Mouse (Mus musculus): Measurements from ENCODE around the gene Celf1. TPM values are rescaled to one million over a fixed set of nuclear protein-coding genes. Genes with fewer than 3 reads are reported as not detected.

Gene Celf1
- polyA plus RNA-seq, 1 experiment: 25.0 TPM

DNA sequence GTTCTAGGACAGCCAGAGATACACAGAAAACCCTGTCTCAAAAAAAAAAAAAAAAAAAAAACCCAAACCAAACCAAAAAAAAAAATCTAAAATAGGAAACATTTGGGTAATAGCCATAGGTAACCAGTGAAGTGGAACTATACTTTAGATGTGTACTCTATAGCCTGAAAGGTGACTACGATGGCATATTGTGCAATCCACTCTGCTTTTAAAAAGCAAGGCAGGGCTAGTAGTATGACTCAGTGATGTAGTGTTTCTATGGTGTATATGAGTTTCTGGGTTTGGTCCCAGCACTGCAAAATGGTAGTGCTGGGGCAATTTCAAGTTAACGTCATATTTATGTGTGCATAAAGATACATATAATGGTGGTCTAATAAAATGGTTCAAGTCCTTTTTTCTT, 33.5 kb upstream of the Celf1 start:
- TF ChIP-seq CTCF (IDR thresholded peaks at IDR 0.05; ENCODE audit: extremely low read depth, insufficient read length, insufficient replicate concordance, low read depth, low read length) (no peak), POLR2A (IDR thresholded peaks at IDR 0.05; ENCODE audit: low read depth, low read length) (no peak)
- Histone ChIP-seq H3K4me3 (ENCODE audit: low read depth, low read length) (no peak overlapping the region), H3K36me3 (ENCODE audit: control insufficient read depth, insufficient read depth, low read length) (peaks cover 38% of the 10 kb centered on the region), H3K4me1 (ENCODE audit: control insufficient read depth, insufficient read depth, insufficient read length, low read length) (peaks cover 10% of the 10 kb centered on the region; the same call in 1 of the 2 replicates), H3K27ac (ENCODE audit: insufficient read depth, low read depth, low read length) (no peak overlapping the region), H3K27me3 (ENCODE audit: control insufficient read depth, insufficient read depth, low read length) (no peaks in the 10 kb centered on the region)
- 79% methylated on average over 2 of the region's 2 CpGs for WGBS

- H3K4me1 ChIP-seq (ENCODE audit: control insufficient read depth, insufficient read depth, insufficient read length, low read length): 0 out of 2 replicates have a peak, but pooled peaks cover 5% of the 10 kb centered on the region
- H3K4me3 ChIP-seq (ENCODE audit: low read depth, low read length): no peak overlapping the region
- TF ChIP-seq POLR2A (IDR thresholded peaks at IDR 0.05; ENCODE audit: low read depth, low read length): no peak
- TF ChIP-seq CTCF (IDR thresholded peaks at IDR 0.05; ENCODE audit: extremely low read depth, insufficient read length, insufficient replicate concordance, low read depth, low read length): no peak
- H3K27me3 ChIP-seq (ENCODE audit: control insufficient read depth, insufficient read depth, low read length): no peaks in the 10 kb centered on the region
- WGBS: 75% methylated on average over 1 of the region's 1 CpGs
- H3K36me3 ChIP-seq (ENCODE audit: control insufficient read depth, insufficient read depth, low read length): peaks cover 44% of the 10 kb centered on the region
- H3K27ac ChIP-seq (ENCODE audit: insufficient read depth, low read depth, low read length): no peak overlapping the region
Measured at GRCm38 (mm10) chr2:90910861-90911260, 29.3 kb upstream of the Celf1 start.

DNA sequence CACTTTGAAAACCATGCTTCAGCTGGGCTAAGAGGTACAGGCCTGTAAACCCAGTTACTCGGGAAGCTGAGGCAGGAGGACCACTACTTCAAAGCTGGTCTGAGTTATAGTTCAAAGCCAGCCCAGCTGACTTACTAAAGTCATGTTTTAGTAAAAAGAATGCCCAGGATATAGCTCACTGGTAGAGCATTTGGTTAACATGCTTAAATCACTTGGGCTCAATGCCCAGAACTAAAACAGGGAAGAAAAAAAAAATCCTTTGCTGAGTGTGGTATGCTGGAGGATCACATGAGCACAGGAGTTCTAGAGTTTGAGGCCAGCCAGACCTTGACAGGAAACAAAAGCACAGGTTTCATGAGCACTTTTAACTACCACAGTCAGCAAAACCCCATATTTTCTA, 28.5 kb upstream of the Celf1 start:
- H3K4me1 ChIP-seq (ENCODE audit: control insufficient read depth, insufficient read depth, insufficient read length, low read length): 0 out of 2 replicates have a peak, but pooled peaks cover 4% of the 10 kb centered on the region
- no peak for TF ChIP-seq CTCF (IDR thresholded peaks at IDR 0.05; ENCODE audit: extremely low read depth, insufficient read length, insufficient replicate concordance, low read depth, low read length)
- TF ChIP-seq POLR2A (IDR thresholded peaks at IDR 0.05; ENCODE audit: low read depth, low read length): no peak
- H3K36me3 ChIP-seq (ENCODE audit: control insufficient read depth, insufficient read depth, low read length): peaks cover 44% of the 10 kb centered on the region
- H3K27me3 ChIP-seq (ENCODE audit: control insufficient read depth, insufficient read depth, low read length): no peaks in the 10 kb centered on the region
- no peak overlapping the region for H3K4me3 ChIP-seq (ENCODE audit: low read depth, low read length)
- 67% methylated on average over 1 of the region's 1 CpGs for WGBS
- H3K27ac ChIP-seq (ENCODE audit: insufficient read depth, low read depth, low read length): no peak overlapping the region

GRCm38 (mm10) chr2:90913671-90914070, 26.5 kb upstream of the Celf1 start:
- H3K4me3 ChIP-seq (ENCODE audit: low read depth, low read length): no peak overlapping the region
- H3K27me3 ChIP-seq (ENCODE audit: control insufficient read depth, insufficient read depth, low read length): no peaks in the 10 kb centered on the region
- WGBS: 31% methylated on average over 2 of the region's 2 CpGs
- TF ChIP-seq POLR2A (IDR thresholded peaks at IDR 0.05; ENCODE audit: low read depth, low read length): no peak
- no peak for TF ChIP-seq CTCF (IDR thresholded peaks at IDR 0.05; ENCODE audit: extremely low read depth, insufficient read length, insufficient replicate concordance, low read depth, low read length)
- 0 out of 2 replicates have a peak, but pooled peaks cover 2% of the 10 kb centered on the region for H3K4me1 ChIP-seq (ENCODE audit: control insufficient read depth, insufficient read depth, insufficient read length, low read length)
- H3K36me3 ChIP-seq (ENCODE audit: control insufficient read depth, insufficient read depth, low read length): peaks cover 39% of the 10 kb centered on the region
- H3K27ac ChIP-seq (ENCODE audit: insufficient read depth, low read depth, low read length): no peak overlapping the region

DNA sequence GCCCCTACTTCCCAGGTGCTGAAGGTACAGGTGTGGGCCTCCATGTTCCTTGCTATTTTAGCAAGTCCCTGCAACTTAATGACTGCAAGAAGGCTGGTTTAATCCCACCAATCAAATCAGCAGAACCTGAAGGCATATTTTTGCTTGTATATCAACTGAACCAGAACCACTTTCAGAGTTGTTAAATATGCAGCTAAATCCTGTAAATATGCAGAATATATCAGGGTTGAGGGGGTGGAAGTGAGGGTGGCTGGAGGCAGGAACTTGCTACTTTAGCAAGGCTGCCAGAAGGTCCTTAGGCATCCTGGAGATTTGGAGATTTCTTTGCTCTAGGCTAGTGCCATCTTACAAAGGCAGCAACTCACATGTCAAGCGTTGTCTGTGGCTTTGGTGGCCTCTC, 24.7 kb upstream of the Celf1 start:
- H3K4me3 ChIP-seq (ENCODE audit: low read depth, low read length): no peak overlapping the region; the same call in 1 of the 2 replicates
- H3K27ac ChIP-seq (ENCODE audit: insufficient read depth, low read depth, low read length): no peak overlapping the region
- H3K36me3 ChIP-seq (ENCODE audit: control insufficient read depth, insufficient read depth, low read length): peaks cover 23% of the 10 kb centered on the region
- 0 out of 2 replicates have a peak, but pooled peaks cover 2% of the 10 kb centered on the region for H3K4me1 ChIP-seq (ENCODE audit: control insufficient read depth, insufficient read depth, insufficient read length, low read length)
- 63% methylated on average over 1 of the region's 1 CpGs for WGBS
- no peaks in the 10 kb centered on the region for H3K27me3 ChIP-seq (ENCODE audit: control insufficient read depth, insufficient read depth, low read length)
- no peak for TF ChIP-seq CTCF (IDR thresholded peaks at IDR 0.05; ENCODE audit: extremely low read depth, insufficient read length, insufficient replicate concordance, low read depth, low read length)
- TF ChIP-seq POLR2A (IDR thresholded peaks at IDR 0.05; ENCODE audit: low read depth, low read length): no peak

- H3K27me3 ChIP-seq (ENCODE audit: control insufficient read depth, insufficient read depth, low read length): no peaks in the 10 kb centered on the region
- peak overlapping the region; percentile 98 for H3K27ac ChIP-seq (ENCODE audit: insufficient read depth, low read depth, low read length)
- H3K36me3 ChIP-seq (ENCODE audit: control insufficient read depth, insufficient read depth, low read length): peaks cover 13% of the 10 kb centered on the region
- H3K4me3 ChIP-seq (ENCODE audit: low read depth, low read length): peak overlapping the region; percentile 82
- TF ChIP-seq CTCF (IDR thresholded peaks at IDR 0.05; ENCODE audit: extremely low read depth, insufficient read length, insufficient replicate concordance, low read depth, low read length): no peak
- TF ChIP-seq POLR2A (IDR thresholded peaks at IDR 0.05; ENCODE audit: low read depth, low read length): no peak
- 0 out of 2 replicates have a peak, but pooled peaks cover 2% of the 10 kb centered on the region for H3K4me1 ChIP-seq (ENCODE audit: control insufficient read depth, insufficient read depth, insufficient read length, low read length)
- 8% methylated on average over 7 of the region's 7 CpGs for WGBS
Measured at GRCm38 (mm10) chr2:90916560-90917232, 23.5 kb upstream of the Celf1 start.

DNA sequence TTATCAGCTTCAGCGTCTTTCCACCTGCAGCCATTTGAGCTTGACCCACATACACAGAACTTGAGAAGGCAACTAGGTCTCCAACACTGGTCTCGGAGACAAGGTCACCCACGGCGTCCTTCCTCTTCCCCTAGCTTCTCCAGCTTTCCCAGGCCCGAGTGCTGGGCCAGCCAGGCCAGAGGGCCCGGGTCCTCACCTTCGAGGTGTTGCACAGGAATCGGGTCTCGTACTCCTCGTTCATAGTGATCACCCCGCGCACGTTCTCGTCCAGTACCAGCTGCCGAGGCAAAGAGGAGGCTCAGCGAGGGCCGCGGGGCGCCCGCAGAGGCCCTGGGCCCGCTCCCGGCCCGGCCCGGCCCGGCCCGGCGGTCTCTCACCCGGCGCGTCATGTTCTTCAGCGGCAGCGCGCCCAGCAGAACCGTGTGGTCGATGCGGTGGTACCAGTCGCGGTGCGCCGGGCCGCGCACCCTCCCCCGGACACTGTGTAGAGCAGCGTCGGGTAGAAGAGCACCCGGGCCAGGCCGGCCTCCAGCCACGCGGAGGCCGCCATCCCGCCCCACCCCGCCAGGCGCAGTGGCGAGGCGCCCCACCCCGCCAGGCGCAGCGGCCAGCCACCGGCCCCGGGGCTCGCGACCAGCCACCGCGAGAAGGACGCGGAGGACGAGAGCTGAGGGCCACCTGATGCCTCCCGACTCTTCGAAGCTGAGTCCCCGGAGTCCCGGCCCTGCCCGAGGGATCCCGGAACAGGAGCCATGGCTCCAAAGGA, 22.8 kb upstream of the Celf1 start:
- Histone ChIP-seq H3K36me3 (ENCODE audit: control insufficient read depth, insufficient read depth, low read length) (peaks cover 9% of the 10 kb centered on the region), H3K27me3 (ENCODE audit: control insufficient read depth, insufficient read depth, low read length) (no peaks in the 10 kb centered on the region), H3K4me1 (ENCODE audit: control insufficient read depth, insufficient read depth, insufficient read length, low read length) (0 out of 2 replicates have a peak, but pooled peaks cover 2% of the 10 kb centered on the region), H3K27ac (ENCODE audit: insufficient read depth, low read depth, low read length) (peak overlapping the region; percentile 98), H3K4me3 (ENCODE audit: low read depth, low read length) (peak overlapping the region; percentile 82)
- peak; percentile 61 for TF ChIP-seq POLR2A (IDR thresholded peaks at IDR 0.05; ENCODE audit: low read depth, low read length)
- no peak for TF ChIP-seq CTCF (IDR thresholded peaks at IDR 0.05; ENCODE audit: extremely low read depth, insufficient read length, insufficient replicate concordance, low read depth, low read length)
- under 1% methylated on average over 73 of the region's 73 CpGs for WGBS

All from small intestine, adult 2 months (tissue).